Mouse (Mus musculus): ENCODE measurements around the gene Rere. TPM values are rescaled to one million over a fixed set of nuclear protein-coding genes. Genes with fewer than 3 reads are reported as not detected.

Gene Rere
- polyA plus RNA-seq, 1 experiment from 2014 or later, result 31.4 TPM

- H3K36me3 ChIP-seq, result peaks cover 21% of the 10 kb centered on the region
- H3K9me3 ChIP-seq, result no peaks in the 10 kb centered on the region
- no peak overlapping the region for H3K4me3 ChIP-seq (replicated peaks)
- no peak overlapping the region for H3K9ac ChIP-seq (replicated peaks)
- H3K27me3 ChIP-seq, result no peaks in the 10 kb centered on the region
- H3K27ac ChIP-seq, result no peak overlapping the region
- no peak for ATAC-seq (ENCODE audit: insufficient number of reproducible peaks, insufficient read depth, low FRiP score, low TSS enrichment, low read depth)
- H3K4me2 ChIP-seq, result no peak overlapping the region
- peaks cover 13% of the 10 kb centered on the region for H3K4me1 ChIP-seq (replicated peaks)
- WGBS, result 66% methylated on average over 3 of the region's 3 CpGs
These were observed 294.1 kb downstream of the Rere start for GRCm38 (mm10) chr4:150575363-150576092.

GRCm38 (mm10) chr4:150576339-150576738 is 294.9 kb downstream of the Rere start:
- H3K4me1 ChIP-seq (replicated peaks), result peaks cover 10% of the 10 kb centered on the region
- H3K9ac ChIP-seq (replicated peaks), result no peak overlapping the region
- ATAC-seq (ENCODE audit: insufficient number of reproducible peaks, insufficient read depth, low FRiP score, low TSS enrichment, low read depth), result no peak
- no peak overlapping the region for H3K4me3 ChIP-seq (replicated peaks)
- no peaks in the 10 kb centered on the region for H3K9me3 ChIP-seq
- 93% methylated on average over 3 of the region's 3 CpGs for WGBS
- peaks cover 21% of the 10 kb centered on the region for H3K36me3 ChIP-seq
- no peak overlapping the region for H3K27ac ChIP-seq
- no peaks in the 10 kb centered on the region for H3K27me3 ChIP-seq
- no peak overlapping the region for H3K4me2 ChIP-seq

GRCm38 (mm10) chr4:150578021-150578420 is 296.6 kb downstream of the Rere start:
- Histone ChIP-seq H3K4me1 (replicated peaks) (peaks cover 21% of the 10 kb centered on the region), H3K9ac (replicated peaks) (no peak overlapping the region), H3K27me3 (no peaks in the 10 kb centered on the region), H3K4me2 (no peak overlapping the region), H3K36me3 (peaks cover 10% of the 10 kb centered on the region), H3K27ac (no peak overlapping the region), H3K4me3 (replicated peaks) (no peak overlapping the region), H3K9me3 (no peaks in the 10 kb centered on the region)
- WGBS, result 88% methylated on average over 3 of the region's 3 CpGs
- ATAC-seq (ENCODE audit: insufficient number of reproducible peaks, insufficient read depth, low FRiP score, low TSS enrichment, low read depth), result no peak

GRCm38 (mm10) chr4:150581931-150582723 is 300.7 kb downstream of the Rere start:
- peak overlapping the region; percentile 93 for H3K27ac ChIP-seq
- no peak for ATAC-seq (ENCODE audit: insufficient number of reproducible peaks, insufficient read depth, low FRiP score, low TSS enrichment, low read depth)
- WGBS, result 75% methylated on average over 10 of the region's 10 CpGs

GRCm38 (mm10) chr4:150582966-150583776 is 301.7 kb downstream of the Rere start:
- Histone ChIP-seq H3K4me1 (replicated peaks) (peaks cover 53% of the 10 kb centered on the region), H3K4me2 (peak overlapping the region; percentile 37), H3K27me3 (no peaks in the 10 kb centered on the region), H3K27ac (peak overlapping the region; percentile 93), H3K9me3 (no peaks in the 10 kb centered on the region), H3K4me3 (replicated peaks) (no peak overlapping the region), H3K36me3 (0 out of 2 replicates have a peak, but pooled peaks cover 3% of the 10 kb centered on the region), H3K9ac (replicated peaks) (no peak overlapping the region)
- peak; percentile 76 for ATAC-seq (ENCODE audit: insufficient number of reproducible peaks, insufficient read depth, low FRiP score, low TSS enrichment, low read depth)
- WGBS, result 27% methylated on average over 13 of the region's 13 CpGs

More at GRCm38 (mm10) chr4:150581931-150582723, 300.7 kb downstream of the Rere start:
- no peaks in the 10 kb centered on the region for H3K9me3 ChIP-seq
- H3K9ac ChIP-seq (replicated peaks), result no peak overlapping the region
- H3K27me3 ChIP-seq, result no peaks in the 10 kb centered on the region
- peaks cover 47% of the 10 kb centered on the region for H3K4me1 ChIP-seq (replicated peaks)
- no peak overlapping the region for H3K4me2 ChIP-seq
- H3K4me3 ChIP-seq (replicated peaks), result no peak overlapping the region
- 0 out of 2 replicates have a peak, but pooled peaks cover 3% of the 10 kb centered on the region for H3K36me3 ChIP-seq

GRCm38 (mm10) chr4:150583777-150584135 is 302.3 kb downstream of the Rere start:
- WGBS, result 50% methylated on average over 3 of the region's 3 CpGs
- H3K4me1 ChIP-seq (replicated peaks), result peaks cover 53% of the 10 kb centered on the region
- H3K4me2 ChIP-seq, result peak overlapping the region; percentile 37
- H3K4me3 ChIP-seq (replicated peaks), result no peak overlapping the region
- H3K27ac ChIP-seq, result peak overlapping the region; percentile 93
- H3K9me3 ChIP-seq, result no peaks in the 10 kb centered on the region
- ATAC-seq (ENCODE audit: insufficient number of reproducible peaks, insufficient read depth, low FRiP score, low TSS enrichment, low read depth), result 0 out of 2 replicates have a peak, but pooled peaks have one; percentile 28
- H3K36me3 ChIP-seq, result 0 out of 2 replicates have a peak, but pooled peaks cover 3% of the 10 kb centered on the region
- no peaks in the 10 kb centered on the region for H3K27me3 ChIP-seq
- no peak overlapping the region for H3K9ac ChIP-seq (replicated peaks)

- peaks cover 63% of the 10 kb centered on the region for H3K4me1 ChIP-seq (replicated peaks)
- H3K4me3 ChIP-seq (replicated peaks), result no peak overlapping the region
- H3K9me3 ChIP-seq, result no peaks in the 10 kb centered on the region
- no peak overlapping the region for H3K9ac ChIP-seq (replicated peaks)
- 0 out of 2 replicates have a peak, but pooled peaks cover 3% of the 10 kb centered on the region for H3K36me3 ChIP-seq
- no peaks in the 10 kb centered on the region for H3K27me3 ChIP-seq
- WGBS, result 90% methylated on average over 2 of the region's 2 CpGs
- ATAC-seq (ENCODE audit: insufficient number of reproducible peaks, insufficient read depth, low FRiP score, low TSS enrichment, low read depth), result no peak
- H3K27ac ChIP-seq, result no peak overlapping the region
- no peak overlapping the region for H3K4me2 ChIP-seq
These were observed 304.4 kb downstream of the Rere start for GRCm38 (mm10) chr4:150585800-150586199.

GRCm38 (mm10) chr4:150586275-150586674 is 304.8 kb downstream of the Rere start:
- H3K4me2 ChIP-seq, result no peak overlapping the region
- 0 out of 2 replicates have a peak, but pooled peaks cover 3% of the 10 kb centered on the region for H3K36me3 ChIP-seq
- no peak overlapping the region for H3K27ac ChIP-seq
- no peak overlapping the region for H3K9ac ChIP-seq (replicated peaks)
- H3K4me1 ChIP-seq (replicated peaks), result peaks cover 63% of the 10 kb centered on the region
- 94% methylated on average over 5 of the region's 5 CpGs for WGBS
- H3K9me3 ChIP-seq, result no peaks in the 10 kb centered on the region
- no peak overlapping the region for H3K4me3 ChIP-seq (replicated peaks)
- ATAC-seq (ENCODE audit: insufficient number of reproducible peaks, insufficient read depth, low FRiP score, low TSS enrichment, low read depth), result no peak
- no peaks in the 10 kb centered on the region for H3K27me3 ChIP-seq

- no peak for ATAC-seq (ENCODE audit: insufficient number of reproducible peaks, insufficient read depth, low FRiP score, low TSS enrichment, low read depth)
- 85% methylated on average over 8 of the region's 8 CpGs for WGBS
- peak overlapping the region; percentile 51; the same call in 1 of the 2 replicates for H3K27ac ChIP-seq
These were observed 306.3 kb downstream of the Rere start for GRCm38 (mm10) chr4:150587597-150588299.

GRCm38 (mm10) chr4:150588300-150588621 is 306.8 kb downstream of the Rere start:
- WGBS, result 84% methylated on average over 2 of the region's 2 CpGs
- Histone ChIP-seq H3K4me1 (replicated peaks) (peaks cover 58% of the 10 kb centered on the region), H3K36me3 (0 out of 2 replicates have a peak, but pooled peaks cover 3% of the 10 kb centered on the region), H3K27ac (no peak overlapping the region), H3K4me3 (replicated peaks) (no peak overlapping the region), H3K9ac (replicated peaks) (no peak overlapping the region), H3K9me3 (no peaks in the 10 kb centered on the region), H3K4me2 (no peak overlapping the region), H3K27me3 (no peaks in the 10 kb centered on the region)
- no peak for ATAC-seq (ENCODE audit: insufficient number of reproducible peaks, insufficient read depth, low FRiP score, low TSS enrichment, low read depth)

More at GRCm38 (mm10) chr4:150587597-150588299, 306.3 kb downstream of the Rere start:
- Histone ChIP-seq H3K36me3 (0 out of 2 replicates have a peak, but pooled peaks cover 3% of the 10 kb centered on the region), H3K27me3 (no peaks in the 10 kb centered on the region), H3K4me2 (no peak overlapping the region), H3K9ac (replicated peaks) (no peak overlapping the region), H3K9me3 (no peaks in the 10 kb centered on the region), H3K4me3 (replicated peaks) (no peak overlapping the region), H3K4me1 (replicated peaks) (peaks cover 63% of the 10 kb centered on the region)

Measured in limb, embryonic 12.5 days (tissue).